8 mouse cellular contexts compared by ENCODE assay signal in genomic region chr3:28805301-28806097, GRCm38 (mm10). TPM values are rescaled to one million over a fixed set of nuclear protein-coding genes. Genes with fewer than 3 reads are reported as not detected.
DNase-seq lines count a peak whose midpoint lies in the region; ATAC-seq and TF ChIP-seq lines count a peak whose summit lies in the region.

Rpl22l1 (plus strand) TSS chr3:28805436.

- peak within 1 kb of the TSS; percentile 80 for H3K9ac ChIP-seq in CH12.LX (ENCODE audit: insufficient read depth, low read depth)
- H3K9ac ChIP-seq in forebrain, embryonic 11.5 days (ENCODE audit: low read length), result peak within 1 kb of the TSS; percentile 88
- H3K9ac ChIP-seq in heart, embryonic 16.5 days (ENCODE audit: low read length), result peak within 1 kb of the TSS; percentile 98
- peak within 1 kb of the TSS; percentile 79 for H3K9ac ChIP-seq in liver, embryonic 15.5 days
- peak within 1 kb of the TSS; percentile 85 for H3K9ac ChIP-seq in neural tube, embryonic 12.5 days

- no peaks in the 10 kb centered on the region for H3K27me3 ChIP-seq in CH12.LX (replicated peaks)
- H3K27me3 ChIP-seq in forebrain, embryonic 11.5 days (ENCODE audit: control insufficient read depth, insufficient read depth, low read length), result no peaks in the 10 kb centered on the region
- H3K27me3 ChIP-seq in heart, embryonic 16.5 days (ENCODE audit: control insufficient read depth, insufficient read depth, low read length), result no peaks in the 10 kb centered on the region
- H3K27me3 ChIP-seq in liver, embryonic 15.5 days, result no peaks in the 10 kb centered on the region
- no peaks in the 10 kb centered on the region for H3K27me3 ChIP-seq in neural tube, embryonic 12.5 days (replicated peaks)

- H3K9me3 ChIP-seq in CH12.LX (replicated peaks; ENCODE audit: low read length), result no peaks in the 10 kb centered on the region
- no peaks in the 10 kb centered on the region for H3K9me3 ChIP-seq in forebrain, embryonic 11.5 days (ENCODE audit: control insufficient read depth, low read length)
- H3K9me3 ChIP-seq in heart, embryonic 16.5 days (replicated peaks; ENCODE audit: control insufficient read depth, low read length), result no peaks in the 10 kb centered on the region
- no peaks in the 10 kb centered on the region for H3K9me3 ChIP-seq in liver, embryonic 15.5 days (replicated peaks)
- no peaks in the 10 kb centered on the region for H3K9me3 ChIP-seq in neural tube, embryonic 12.5 days

- peaks cover 0 to 11% of the 10 kb centered on the region in 2 experiments; a peak in 2 of 4 replicates for H3K4me1 ChIP-seq in CH12.LX (ENCODE audit: control insufficient read depth in 1 of 2, insufficient read depth in 2 of 2)
- 0 out of 2 replicates have a peak, but pooled peaks cover 2% of the 10 kb centered on the region for H3K4me1 ChIP-seq in forebrain, embryonic 11.5 days (replicated peaks; ENCODE audit: control insufficient read depth, insufficient read depth, low read length)
- H3K4me1 ChIP-seq in heart, embryonic 16.5 days (ENCODE audit: control insufficient read depth, insufficient read depth, low read length), result peaks cover 8% of the 10 kb centered on the region; the same call in 1 of the 2 replicates
- peaks cover 20% of the 10 kb centered on the region for H3K4me1 ChIP-seq in liver, embryonic 15.5 days (replicated peaks)
- peaks cover 9% of the 10 kb centered on the region for H3K4me1 ChIP-seq in neural tube, embryonic 12.5 days

- peak; percentile 98 for TF ChIP-seq POLR2A in CH12.LX (IDR thresholded peaks at IDR 0.05; ENCODE audit: low read depth, low read length)

- in situ Hi-C loops in CH12.LX (cut with MboI; ENCODE audit: low pct_ligation_motif_present, low pct_unique_long_range_greater_than_20kb, low sequenced_read_pairs), result no loop called here

- TF ChIP-seq CTCF in CH12.LX (conservative IDR thresholded peaks at IDR 0.05 in 1 of 2, IDR thresholded peaks at IDR 0.05 in 1 of 2; ENCODE audit: low read depth in 2 of 2, low read length in 2 of 2), result no peak

- H3K4me3 ChIP-seq in CH12.LX (replicated peaks in 1 of 3; ENCODE audit: low read depth in 2 of 3, low read length in 2 of 3, poor library complexity in 1 of 3), result peak within 1 kb of the TSS; percentile 65 to 84 (median 74)
- peak within 1 kb of the TSS; percentile 87 for H3K4me3 ChIP-seq in forebrain, embryonic 11.5 days (ENCODE audit: low read depth, low read length)
- peak within 1 kb of the TSS; percentile 88 for H3K4me3 ChIP-seq in heart, embryonic 16.5 days (ENCODE audit: low read length)
- peak within 1 kb of the TSS; percentile 76 for H3K4me3 ChIP-seq in liver, embryonic 15.5 days (replicated peaks)
- H3K4me3 ChIP-seq in neural tube, embryonic 12.5 days, result peak within 1 kb of the TSS; percentile 75

- TF ChIP-seq RAD21 in CH12.LX (IDR thresholded peaks at IDR 0.05; ENCODE audit: low read depth, low read length), result no peak

- peak within 1 kb of the TSS; percentile 50 for H3K27ac ChIP-seq in CH12.LX (ENCODE audit: insufficient read depth, low read depth)
- H3K27ac ChIP-seq in forebrain, embryonic 11.5 days (ENCODE audit: low read depth, low read length), result peak within 1 kb of the TSS; percentile 41; the same call in 1 of the 2 replicates
- peak within 1 kb of the TSS; percentile 85 for H3K27ac ChIP-seq in heart, embryonic 16.5 days (ENCODE audit: low read length)
- H3K27ac ChIP-seq in liver, embryonic 15.5 days (replicated peaks), result peak within 1 kb of the TSS; percentile 83
- H3K27ac ChIP-seq in neural tube, embryonic 12.5 days, result peak within 1 kb of the TSS; percentile 57

- dilution Hi-C loops in CH12.LX (cut with MboI; ENCODE audit: extremely low pct_ligation_motif_present, extremely low pct_unique_long_range_greater_than_20kb, low sequenced_read_pairs), result no loop called here

- H3K4me2 ChIP-seq in CH12.LX (ENCODE audit: insufficient read depth, low read depth, poor library complexity, severe bottlenecking), result peak within 1 kb of the TSS; percentile 71; the same call in 1 of the 2 replicates
- peak within 1 kb of the TSS; percentile 60 for H3K4me2 ChIP-seq in forebrain, embryonic 11.5 days (ENCODE audit: low read depth, low read length, severe bottlenecking)
- peak within 1 kb of the TSS; percentile 79 for H3K4me2 ChIP-seq in heart, embryonic 16.5 days (ENCODE audit: low read depth, low read length)
- H3K4me2 ChIP-seq in liver, embryonic 15.5 days, result peak within 1 kb of the TSS; percentile 71
- peak within 1 kb of the TSS; percentile 72 for H3K4me2 ChIP-seq in neural tube, embryonic 12.5 days (replicated peaks)

- TF ChIP-seq EP300 in CH12.LX (IDR thresholded peaks at IDR 0.05; ENCODE audit: low read length), result no peak

- peaks cover 16 to 22% of the 10 kb centered on the region in 2 experiments for H3K36me3 ChIP-seq in CH12.LX (replicated peaks in 1 of 2; ENCODE audit: control insufficient read depth in 1 of 2, insufficient read depth in 1 of 2, low read length in 1 of 2)
- no peaks in the 10 kb centered on the region for H3K36me3 ChIP-seq in forebrain, embryonic 11.5 days (ENCODE audit: control insufficient read depth, insufficient read depth, low read length)
- peaks cover 10% of the 10 kb centered on the region for H3K36me3 ChIP-seq in heart, embryonic 16.5 days (ENCODE audit: control insufficient read depth, insufficient read depth)
- peaks cover 30% of the 10 kb centered on the region for H3K36me3 ChIP-seq in liver, embryonic 15.5 days (replicated peaks)
- H3K36me3 ChIP-seq in neural tube, embryonic 12.5 days, result peaks cover 12% of the 10 kb centered on the region; the same call in 1 of the 2 replicates

- ATAC-seq in forebrain, embryonic 11.5 days (replicated peaks; ENCODE audit: low FRiP score), result peak; percentile 99
- ATAC-seq in heart, embryonic 16.5 days (replicated peaks; ENCODE audit: extremely low read depth, insufficient read depth, low FRiP score), result peak; percentile 100
- ATAC-seq in liver, embryonic 15.5 days (ENCODE audit: insufficient read depth), result peak; percentile 99
- peak; percentile 99 for ATAC-seq in neural tube, embryonic 12.5 days (ENCODE audit: low FRiP score, low read depth)

- peak; percentile 95 for DNase-seq in CH12.LX (ENCODE audit: extremely low read depth)
- peak; percentile 96 for DNase-seq in c-Kit-positive CD71-positive TER-119-negative erythroid progenitor cells, embryonic 14.5 days (ENCODE audit: low read depth)
- DNase-seq in forebrain, embryonic 11.5 days (ENCODE audit: low spot score), result peak; percentile 98
- peak; percentile 99 to 100 for DNase-seq in kidney, postnatal 36 days
- DNase-seq in telencephalon, adult 2 months (ENCODE audit: low read depth, low spot score), result peak; percentile 93

- no peaks in the 10 kb centered on the region; the same call in none of the 2 replicates for H3K79me2 ChIP-seq in CH12.LX (replicated peaks; ENCODE audit: control insufficient read depth, extremely low read depth, insufficient read depth, poor library complexity, severe bottlenecking)

- WGBS in forebrain, embryonic 11.5 days, result under 1% methylated on average over 72 of the region's 72 CpGs
- WGBS in heart, embryonic 16.5 days, result under 1% methylated on average over 72 of the region's 72 CpGs
- WGBS in liver, embryonic 15.5 days (ENCODE audit: insufficient replicate concordance), result under 1% methylated on average over 72 of the region's 72 CpGs
- under 1% methylated on average over 72 of the region's 72 CpGs for WGBS in neural tube, embryonic 12.5 days

TF ChIP-seq in CH12.LX, 34 proteins besides CTCF, POLR2A, EP300 and RAD21 (continues in another document):
- TF ChIP-seq USF1 (IDR thresholded peaks at IDR 0.05; ENCODE audit: low read depth, low read length) (no peak), JUN (IDR thresholded peaks at IDR 0.05; ENCODE audit: insufficient read depth, low read depth, low read length) (no peak), JUND (conservative IDR thresholded peaks at IDR 0.05; ENCODE audit: low read depth, low read length) (no peak), TCF12 (IDR thresholded peaks at IDR 0.05; ENCODE audit: low read depth, low read length) (peak; percentile 85; the same call in 1 of the 2 replicates), ZC3H11A (IDR thresholded peaks at IDR 0.05; ENCODE audit: low read depth, low read length) (no peak), MYC (IDR thresholded peaks at IDR 0.05; ENCODE audit: low read depth, low read length) (peak; percentile 67; the same call in 1 of the 2 replicates), MAZ (IDR thresholded peaks at IDR 0.05; ENCODE audit: low read depth, low read length) (no peak), E2F4 (IDR thresholded peaks at IDR 0.05; ENCODE audit: insufficient replicate concordance, low read depth, low read length) (no peak), CHD2 (IDR thresholded peaks at IDR 0.05; ENCODE audit: low read length) (peak; percentile 46; the same call in 1 of the 2 replicates), MEF2A (IDR thresholded peaks at IDR 0.05; ENCODE audit: borderline replicate concordance, low read depth, low read length) (no peak), ZNF384 (IDR thresholded peaks at IDR 0.05; ENCODE audit: low read depth, low read length) (no peak), ZMIZ1 (IDR thresholded peaks at IDR 0.05; ENCODE audit: low read depth, low read length) (peak; percentile 88; the same call in 1 of the 2 replicates), MAFK (IDR thresholded peaks at IDR 0.05; ENCODE audit: insufficient replicate concordance, low read length) (peak; percentile 38; the same call in 1 of the 2 replicates), CHD1 (IDR thresholded peaks at IDR 0.05; ENCODE audit: low read depth, low read length) (no peak), SMC3 (IDR thresholded peaks at IDR 0.05; ENCODE audit: low read depth, low read length) (no peak), KAT2A (IDR thresholded peaks at IDR 0.05; ENCODE audit: insufficient replicate concordance, low read length) (peak; percentile 76; the same call in 1 of the 2 replicates), UBTF (IDR thresholded peaks at IDR 0.05; ENCODE audit: low read depth, low read length) (no peak), NRF1 (IDR thresholded peaks at IDR 0.05; ENCODE audit: low read depth, low read length) (peak; percentile 72), POLR2AphosphoS2 (IDR thresholded peaks at IDR 0.05; ENCODE audit: low read depth, low read length) (peak; percentile 92; the same call in 1 of the 2 replicates), ETS1 (conservative IDR thresholded peaks at IDR 0.05; ENCODE audit: low read depth, low read length) (peak; percentile 45; the same call in 1 of the 2 replicates), RCOR1 (conservative IDR thresholded peaks at IDR 0.05; ENCODE audit: low read depth, low read length) (no peak)

RNA-seq across cellular contexts. Expression of gene Rpl22l1, which starts in this region (rescaled TPM):
- 509 and 574 TPM in 2 replicates for total RNA-seq in CH12.LX (2012; rRNA removed)
- 1,765 and 2,102 TPM in 2 replicates for total RNA-seq in CH12.LX (2014; rRNA removed)
- 325 and 370 TPM in 2 replicates for polyA plus RNA-seq in CH12.LX (2012; ENCODE audit: insufficient read length, low read depth)
- polyA plus RNA-seq in forebrain, embryonic 11.5 days (2014; fragmentation: Nextera tagmentation; extraction: Ambion mirVana), result 299 and 379 TPM in 2 replicates
- polyA plus RNA-seq in heart, embryonic 16.5 days (2015; fragmentation: Nextera tagmentation; extraction: Ambion mirVana), result 163 and 199 TPM in 2 replicates
- 143 and 189 TPM in 2 replicates for polyA plus RNA-seq in liver, embryonic 15.5 days (2015; fragmentation: Nextera tagmentation; extraction: Ambion mirVana)
- polyA plus RNA-seq in neural tube, embryonic 12.5 days (2016; fragmentation: Nextera tagmentation; extraction: Ambion mirVana), result 296 and 315 TPM in 2 replicates

Comparison
In these comparisons a context has a peak if more than half of its experiments do, and no peak if none do; other contexts are left out.
1. Peak in every context shown above with its lines: DNase-seq, ATAC-seq, H3K4me3 ChIP-seq and H3K27ac ChIP-seq.